Mouse (Mus musculus): ENCODE data around the gene Hspb2. TPM values are rescaled to one million over a fixed set of nuclear protein-coding genes. Genes with fewer than 3 reads are reported as not detected.
A peak's percentile ranks its signal among the peaks of the same experiment; 100 is the strongest.

The Hspb2 gene
- total and polyA plus RNA-seq, 3 experiments = not detected

- peak; percentile 93 for TF ChIP-seq GATA1 (IDR thresholded peaks at IDR 0.05; ENCODE audit: low read depth, low read length)
- TF ChIP-seq RCOR1 (IDR thresholded peaks at IDR 0.05; ENCODE audit: low read depth, low read length) = no peak
- TF ChIP-seq MAZ (IDR thresholded peaks at IDR 0.05; ENCODE audit: low read depth, low read length) = no peak
Measured at GRCm38 (mm10) chr9:50774026-50774462, 21.9 kb upstream of the Hspb2 start (continued).

GRCm38 (mm10) chr9:50770011-50770410 lies 17.9 kb upstream of the Hspb2 start:
- TF ChIP-seq ETS1 (IDR thresholded peaks at IDR 0.05; ENCODE audit: low read depth, low read length) = no peak
- Histone ChIP-seq H3K36me3 (ENCODE audit: control insufficient read depth in 1 of 2, insufficient read depth in 2 of 2, low read length in 2 of 2) (peaks cover 0 to 18% of the 10 kb centered on the region in 2 experiments; a peak in 2 of 4 replicates), H3K4me3 (ENCODE audit: control insufficient read depth in 1 of 2, insufficient read depth in 1 of 2, low read depth in 2 of 2, low read length in 2 of 2) (no peak overlapping the region), H3K4me1 (ENCODE audit: control insufficient read depth in 1 of 2, insufficient read depth in 2 of 2, low read length in 2 of 2) (peaks cover 0 to 9% of the 10 kb centered on the region in 2 experiments; a peak in 3 of 4 replicates), H3K9ac (ENCODE audit: control insufficient read depth, low read depth, low read length, poor library complexity, severe bottlenecking) (no peak overlapping the region), H3K9me3 (replicated peaks; ENCODE audit: insufficient read depth, low read length) (no peaks in the 10 kb centered on the region), H3K27ac (ENCODE audit: control insufficient read depth, low read depth, low read length) (no peak overlapping the region), H3K79me2 (ENCODE audit: control insufficient read depth, insufficient read depth, low read length, poor library complexity) (peaks cover 8% of the 10 kb centered on the region; the same call in 1 of the 2 replicates), H3K27me3 (ENCODE audit: control insufficient read depth in 1 of 2, insufficient read depth in 2 of 2, low read length in 2 of 2) (no peaks in the 10 kb centered on the region)
- no peak for DNase-seq (ENCODE audit: low read depth, low spot score)

GRCm38 (mm10) chr9:50768107-50769002 lies 16.2 kb upstream of the Hspb2 start, which contains the start of gene Fdxacb1:
Gene Fdxacb1 (plus strand): TSS chr9:50768236.
- Histone ChIP-seq H3K79me2 (ENCODE audit: control insufficient read depth, insufficient read depth, low read length, poor library complexity) (peaks cover 7% of the 10 kb centered on the region; the same call in 1 of the 2 replicates), H3K9me3 (replicated peaks; ENCODE audit: insufficient read depth, low read length) (no peaks in the 10 kb centered on the region), H3K4me3 (ENCODE audit: control insufficient read depth in 1 of 2, insufficient read depth in 1 of 2, low read depth in 2 of 2, low read length in 2 of 2) (peak within 1 kb of the TSS; percentile 81 to 88), H3K9ac (ENCODE audit: control insufficient read depth, low read depth, low read length, poor library complexity, severe bottlenecking) (peak within 1 kb of the TSS; percentile 98), H3K27me3 (ENCODE audit: control insufficient read depth in 1 of 2, insufficient read depth in 2 of 2, low read length in 2 of 2) (no peaks in the 10 kb centered on the region), H3K36me3 (ENCODE audit: control insufficient read depth in 1 of 2, insufficient read depth in 2 of 2, low read length in 2 of 2) (peaks cover 0 to 18% of the 10 kb centered on the region in 2 experiments; a peak in 2 of 4 replicates), H3K4me1 (ENCODE audit: control insufficient read depth in 1 of 2, insufficient read depth in 2 of 2, low read length in 2 of 2) (peaks cover 0 to 6% of the 10 kb centered on the region in 2 experiments; a peak in 3 of 4 replicates), H3K27ac (ENCODE audit: control insufficient read depth, low read depth, low read length) (peak within 1 kb of the TSS; percentile 95)
- peak; percentile 97 for DNase-seq (ENCODE audit: low read depth, low spot score)
- no peak for TF ChIP-seq TAL1 (IDR thresholded peaks at IDR 0.05; ENCODE audit: low read length)
- TF ChIP-seq USF1 (IDR thresholded peaks at IDR 0.05; ENCODE audit: low read depth, low read length) = no peak
- TF ChIP-seq EP300 (IDR thresholded peaks at IDR 0.05; ENCODE audit: low read depth in 1 of 2, low read length in 2 of 2) = peak in 1 of 2 experiments; percentile 25; a peak in 1 of 4 replicates
- no peak for TF ChIP-seq MEF2A (IDR thresholded peaks at IDR 0.05; ENCODE audit: extremely low read depth, insufficient replicate concordance, low read depth, low read length, poor library complexity, severe bottlenecking)
- TF ChIP-seq GATA1 (IDR thresholded peaks at IDR 0.05; ENCODE audit: low read depth, low read length) = no peak
- no peak for TF ChIP-seq POLR2AphosphoS5 (IDR thresholded peaks at IDR 0.05; ENCODE audit: borderline replicate concordance, low read depth, low read length)
- TF ChIP-seq NRF1 (IDR thresholded peaks at IDR 0.05; ENCODE audit: insufficient read depth, low read depth, low read length, poor library complexity, severe bottlenecking) = peak; percentile 62; the same call in 1 of the 2 replicates
- TF ChIP-seq ETS1 (IDR thresholded peaks at IDR 0.05; ENCODE audit: low read depth, low read length) = peak; percentile 67
- peak; percentile 58; the same call in 1 of the 2 replicates for TF ChIP-seq ZMIZ1 (IDR thresholded peaks at IDR 0.05; ENCODE audit: low read depth, low read length)
- peak; percentile 93 for TF ChIP-seq HCFC1 (IDR thresholded peaks at IDR 0.05; ENCODE audit: low read depth, low read length)
- peak; percentile 100 for TF ChIP-seq MAZ (IDR thresholded peaks at IDR 0.05; ENCODE audit: low read depth, low read length)
- TF ChIP-seq ZKSCAN1 (IDR thresholded peaks at IDR 0.05; ENCODE audit: low read depth, low read length) = no peak
- no peak; the same call in 1 of the 2 replicates for TF ChIP-seq RAD21 (IDR thresholded peaks at IDR 0.05; ENCODE audit: low read depth, low read length)
- peak; percentile 99 for TF ChIP-seq SIN3A (IDR thresholded peaks at IDR 0.05; ENCODE audit: low read length)
- peak; percentile 88 for TF ChIP-seq MYC (IDR thresholded peaks at IDR 0.05; ENCODE audit: low read depth, low read length)
- no peak for TF ChIP-seq JUND (IDR thresholded peaks at IDR 0.05; ENCODE audit: low read depth, low read length)
- TF ChIP-seq MXI1 (IDR thresholded peaks at IDR 0.05; ENCODE audit: low read depth, low read length) = peak; percentile 93
- TF ChIP-seq TBP (IDR thresholded peaks at IDR 0.05; ENCODE audit: low read depth, low read length) = peak; percentile 66
- peak; percentile 38 for TF ChIP-seq ZC3H11A (IDR thresholded peaks at IDR 0.05; ENCODE audit: low read depth, low read length)
- TF ChIP-seq SMC3 (IDR thresholded peaks at IDR 0.05; ENCODE audit: low read depth, low read length) = peak; percentile 44
- peak; percentile 76 for TF ChIP-seq ELF1 (IDR thresholded peaks at IDR 0.05; ENCODE audit: low read depth, low read length)
- no peak for TF ChIP-seq CHD1 (IDR thresholded peaks at IDR 0.05; ENCODE audit: low read depth, low read length)
- peak; percentile 28 to 82; a peak in 2 of 4 replicates for TF ChIP-seq POLR2A (IDR thresholded peaks at IDR 0.05; ENCODE audit: control insufficient read depth in 1 of 2, insufficient read depth in 1 of 2, low read depth in 1 of 2, low read length in 2 of 2, poor library complexity in 1 of 2)
- peak; percentile 78 for TF ChIP-seq MAX (IDR thresholded peaks at IDR 0.05; ENCODE audit: low read length)
- no peak for TF ChIP-seq ZNF384 (IDR thresholded peaks at IDR 0.05; ENCODE audit: low read depth, low read length)

Measured in MEL (cell line).